Mouse (Mus musculus): ENCODE results near the gene Ccnd1.

The Ccnd1 gene

GRCm38 (mm10) chr7:144938661-144939343, 923 bp downstream of the Ccnd1 start:
- DNase-seq (ENCODE audit: low read depth): no peak

GRCm38 (mm10) chr7:144937899-144938517, 1.7 kb downstream of the Ccnd1 start:
- DNase-seq (ENCODE audit: low read depth): no peak

GRCm38 (mm10) chr7:144937490-144937889, 2.2 kb downstream of the Ccnd1 start:
- peak; percentile 81 for DNase-seq (ENCODE audit: low read depth)

GRCm38 (mm10) chr7:144936311-144936880, 3.3 kb downstream of the Ccnd1 start:
- DNase-seq (ENCODE audit: low read depth): no peak

GRCm38 (mm10) chr7:144935563-144935962, 4.2 kb downstream of the Ccnd1 start:
- no peak for DNase-seq (ENCODE audit: low read depth)

- DNase-seq (ENCODE audit: low read depth): no peak
Measured at GRCm38 (mm10) chr7:144934901-144935300, 4.8 kb downstream of the Ccnd1 start.

GRCm38 (mm10) chr7:144933796-144934195, 5.9 kb downstream of the Ccnd1 start:
- DNase-seq (ENCODE audit: low read depth): no peak

- DNase-seq (ENCODE audit: low read depth): no peak
Measured at GRCm38 (mm10) chr7:144933336-144933735, 6.4 kb downstream of the Ccnd1 start.

- no peak for DNase-seq (ENCODE audit: low read depth)
Measured at GRCm38 (mm10) chr7:144932389-144932937, 7.3 kb downstream of the Ccnd1 start.

- DNase-seq (ENCODE audit: low read depth): no peak
Measured at GRCm38 (mm10) chr7:144931778-144932177, 7.9 kb downstream of the Ccnd1 start.

GRCm38 (mm10) chr7:144929931-144930330, 9.8 kb downstream of the Ccnd1 start:
- DNase-seq (ENCODE audit: low read depth): no peak

- DNase-seq (ENCODE audit: low read depth): no peak
Measured at GRCm38 (mm10) chr7:144929506-144929905, 10.2 kb downstream of the Ccnd1 start.

- no peak for DNase-seq (ENCODE audit: low read depth)
Measured at GRCm38 (mm10) chr7:144928889-144929210, 10.9 kb downstream of the Ccnd1 start.

GRCm38 (mm10) chr7:144928009-144928888, 11.5 kb downstream of the Ccnd1 start:
- DNase-seq (ENCODE audit: low read depth): no peak

GRCm38 (mm10) chr7:144927591-144927990, 12.1 kb downstream of the Ccnd1 start:
- DNase-seq (ENCODE audit: low read depth): no peak

- no peak for DNase-seq (ENCODE audit: low read depth)
Measured at GRCm38 (mm10) chr7:144918823-144919222, 20.9 kb downstream of the Ccnd1 start.

- DNase-seq (ENCODE audit: low read depth): peak; percentile 88
Measured at GRCm38 (mm10) chr7:144914948-144915750, 24.6 kb downstream of the Ccnd1 start, which contains the start of gene LTO1. TSS of gene LTO1 (plus strand) at chr7:144915100.

- no peak for DNase-seq (ENCODE audit: low read depth)
Measured at GRCm38 (mm10) chr7:144914296-144914947, 25.3 kb downstream of the Ccnd1 start.

- DNase-seq (ENCODE audit: low read depth): no peak
Measured at GRCm38 (mm10) chr7:144912897-144913296, 26.8 kb downstream of the Ccnd1 start.

- DNase-seq (ENCODE audit: low read depth): no peak
Measured at GRCm38 (mm10) chr7:144911121-144911520, 28.6 kb downstream of the Ccnd1 start.

- no peak for DNase-seq (ENCODE audit: low read depth)
Measured at GRCm38 (mm10) chr7:144908705-144909104, 31.0 kb downstream of the Ccnd1 start.

Measured in c-Kit-positive CD71-negative TER-119-negative erythroid progenitor cells, embryonic 14.5 days (primary cell).